Mouse (Mus musculus) adipose tissue, adult 10 weeks (tissue): Measurements from ENCODE around the gene Rfx5. TPM values are rescaled to one million over a fixed set of nuclear protein-coding genes. Genes with fewer than 3 reads are reported as not detected.

ENCODE experiments used
- polyA plus RNA-seq: library from polyadenylated mRNA; stranded (reverse); fragments of 350-450 nt; fragmentation: Illumina TruSeq; extraction: RNeasy Lipid Tissue Mini Kit (QIAGEN cat#74804); gene quantifications from one replicate; pipeline ENCODE4 v1.2.3, GENCODE M21; 2014; ENCODE audit warnings: low read depth, low replicate concordance

Rfx5 gene
- 13.5 TPM for polyA plus RNA-seq

DNA sequence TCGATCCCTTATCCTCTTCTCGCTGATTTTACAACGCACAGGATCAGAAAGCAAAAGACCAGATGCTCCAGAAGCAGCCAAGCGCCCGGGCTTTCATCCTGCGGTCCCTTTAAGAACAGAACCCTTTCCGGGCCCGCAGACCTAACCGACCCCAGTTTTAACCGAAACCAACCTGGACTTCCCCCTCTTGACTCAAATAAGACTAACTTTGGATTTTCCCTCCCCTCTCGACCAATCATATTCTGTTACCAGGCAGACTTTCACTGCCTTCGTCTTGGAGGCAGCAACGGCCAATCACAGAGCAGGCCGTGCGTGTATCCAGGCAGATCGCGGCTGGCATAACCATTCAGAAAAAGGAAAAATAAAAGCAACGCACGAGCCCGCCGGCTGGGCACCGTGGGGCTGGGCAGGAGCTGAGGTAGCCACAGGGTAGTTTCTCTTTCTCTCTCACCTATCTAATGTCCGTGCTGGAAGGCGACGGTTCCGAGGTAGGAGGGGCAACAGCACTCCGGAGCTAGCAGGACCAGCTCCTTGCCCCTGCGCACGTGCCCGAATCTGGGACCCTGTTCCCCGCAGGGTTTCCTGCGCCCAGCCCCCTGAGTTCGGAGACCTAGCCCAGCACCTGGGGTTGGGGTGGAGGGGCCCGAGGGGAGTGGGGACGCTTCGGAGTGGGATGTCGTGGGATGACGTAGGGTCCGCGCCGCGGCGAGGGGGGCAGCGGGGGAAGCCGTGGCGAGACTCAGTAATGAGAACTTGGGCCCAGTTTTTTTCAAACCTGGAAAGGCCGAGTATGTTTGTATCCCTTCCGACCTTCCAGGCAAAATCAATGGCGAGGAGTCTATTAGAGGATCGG is at the start of gene Rfx5:
Gene Rfx5 (plus strand): TSS at position 312 of the 853 bp plus-strand sequence.

DNA sequence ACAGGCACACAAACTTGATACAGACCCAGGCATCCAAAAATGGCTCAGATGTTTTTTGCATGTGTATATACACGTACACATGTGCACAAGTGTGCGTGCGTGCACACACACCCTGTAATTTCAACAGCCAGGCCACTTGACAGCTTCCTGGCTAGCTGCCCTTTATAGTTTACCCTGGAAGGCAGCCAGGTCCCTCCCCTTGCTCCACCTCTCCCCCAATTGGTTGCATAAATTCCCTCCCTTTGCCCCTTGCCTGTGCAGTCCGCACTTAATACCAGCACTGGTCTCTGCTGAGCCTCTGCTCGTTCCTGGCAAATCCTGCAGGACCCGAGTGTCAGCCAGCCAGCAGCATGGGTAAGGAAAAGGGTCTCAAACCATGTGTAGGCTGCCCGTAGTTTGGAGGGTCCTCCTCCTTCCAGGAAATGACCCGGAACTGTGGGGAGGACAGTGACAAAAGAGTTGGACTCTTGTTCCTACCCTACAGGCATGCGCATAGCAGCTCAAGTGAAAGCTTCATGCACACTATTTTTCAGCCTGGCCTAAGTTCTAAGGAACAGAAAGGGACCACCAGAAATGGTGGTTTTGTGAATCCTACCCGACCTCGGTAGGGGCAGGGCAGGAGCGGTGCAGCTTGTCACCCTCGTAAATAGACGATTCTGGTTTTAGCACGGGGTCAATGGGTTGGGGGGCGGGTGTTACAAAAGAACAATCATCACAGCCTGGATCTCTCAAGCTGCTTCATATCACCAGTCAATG is 20.9 kb upstream of the Rfx5 start, which contains the start of gene Selenbp1:
Gene Selenbp1 (plus strand): TSS at position 248 of the 756 bp plus-strand sequence.

DNA sequence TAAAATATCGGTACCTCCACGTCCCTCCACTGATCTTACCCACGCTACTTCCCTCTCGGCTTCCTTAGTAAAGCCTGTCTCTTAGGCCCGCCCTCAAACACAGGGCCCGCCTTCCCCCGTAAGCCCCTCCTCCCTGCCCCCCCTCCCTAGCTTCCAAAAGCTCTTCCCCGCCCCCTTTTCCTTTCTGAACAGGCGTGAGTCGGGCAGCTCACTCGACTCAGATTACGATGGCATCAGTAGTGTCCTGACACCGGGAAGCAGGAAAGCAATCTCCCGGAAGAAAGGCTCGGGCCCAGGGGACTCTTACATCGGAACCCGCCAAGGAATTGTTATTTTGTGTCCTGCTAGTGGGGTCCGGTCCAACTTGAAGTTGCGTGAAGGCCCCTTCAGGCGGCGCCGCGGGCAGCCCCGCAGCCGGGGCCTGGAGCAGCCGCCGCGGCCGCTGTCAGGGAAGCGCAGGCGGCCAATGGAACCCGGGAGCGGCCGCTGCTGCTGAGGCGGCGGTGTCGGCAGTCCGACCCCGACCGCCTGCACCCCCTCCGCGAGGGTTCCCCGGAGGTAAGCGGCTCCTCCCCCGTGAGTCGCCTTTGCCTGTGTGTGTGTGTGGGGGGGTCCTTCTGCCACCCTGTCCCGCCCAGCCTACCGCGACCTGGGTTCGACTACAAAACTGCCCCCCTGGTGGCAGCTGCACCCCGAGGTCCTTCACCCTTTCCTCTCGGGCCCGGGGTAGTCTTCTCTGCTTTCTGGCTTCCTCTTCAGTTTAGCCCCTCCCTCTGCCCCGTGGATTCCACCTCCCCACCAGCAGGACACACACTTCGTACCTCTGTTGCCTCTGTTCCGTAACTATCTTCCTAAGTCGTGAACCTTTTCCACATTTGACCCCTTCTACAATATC is 20.9 kb downstream of the Rfx5 start, which contains the start of gene Pi4kb:
Gene Pi4kb (plus strand): TSS at position 204 of the 895 bp plus-strand sequence.

Other genes with a start within 250 kb of the Rfx5 start
- 13.1 TPM for gene Cgn, start 167.6 kb upstream of the Rfx5 start, polyA plus RNA-seq
- 17.9 TPM for gene Pogz, start 116.5 kb upstream of the Rfx5 start, polyA plus RNA-seq
- 211 TPM for gene Psmb4, start 67.1 kb upstream of the Rfx5 start, polyA plus RNA-seq
- gene Selenbp1, start 21.0 kb upstream of the Rfx5 start, polyA plus RNA-seq = 123 TPM
- gene Pi4kb, start 20.7 kb downstream of the Rfx5 start, polyA plus RNA-seq = 33.9 TPM
- 24.9 TPM for gene Zfp687, start 61.4 kb downstream of the Rfx5 start, polyA plus RNA-seq
- 134 TPM for gene Psmd4, start 88.5 kb downstream of the Rfx5 start, polyA plus RNA-seq
- gene Pip5k1a, start 152.9 kb downstream of the Rfx5 start, polyA plus RNA-seq = 19.1 TPM
- gene Vps72, start 156.9 kb downstream of the Rfx5 start, polyA plus RNA-seq = 45.3 TPM
- gene Tmod4, start 170.4 kb downstream of the Rfx5 start, polyA plus RNA-seq = 0.31 TPM
- 34.3 TPM for gene Scnm1, start 179.9 kb downstream of the Rfx5 start, polyA plus RNA-seq
- 11.0 TPM for gene Lysmd1, start 180.0 kb downstream of the Rfx5 start, polyA plus RNA-seq
- gene Tnfaip8l2, start 188.3 kb downstream of the Rfx5 start, polyA plus RNA-seq = 9.1 TPM
- gene Sema6c, start 206.4 kb downstream of the Rfx5 start, polyA plus RNA-seq = 4.2 TPM